Mouse (Mus musculus) heart, postnatal 0 days (tissue): Measurements from ENCODE around the gene Slc7a15. TPM values are rescaled to one million over a fixed set of nuclear protein-coding genes. Genes with fewer than 3 reads are reported as not detected.
A peak's percentile ranks its signal among the peaks of the same experiment; 100 is the strongest.

Experiments used
- ATAC-seq: fragments of 200-750 bp; cut with Nextera tagmentation; 2 replicates; pipeline ENCODE4 v1.8.0; 2017; ENCODE audit warnings: low read depth, moderate number of reproducible peaks, moderate library complexity; ENCODE audit not compliant: insufficient read depth
- DNase-seq: peaks from one replicate; pipeline ENCODE4 v3.0.0-alpha.2; 2016; ENCODE audit warnings: low spot score
- H3K27ac ChIP-seq: fragments of 300-500 bp; sonication (generic); 2 replicates; pipeline ENCODE4 v1.5.1; 2014; ENCODE audit warnings: low read depth, mild to moderate bottlenecking
- H3K27me3 ChIP-seq: fragments of 300-500 bp; sonication (generic); 2 replicates; pipeline ENCODE4 v1.6.1; 2014; ENCODE audit warnings: low read length, mixed read lengths; ENCODE audit not compliant: control insufficient read depth, insufficient read depth
- H3K36me3 ChIP-seq: fragments of 300-500 bp; sonication (generic); replicated peaks from 2 replicates; pipeline ENCODE4 v1.6.1; 2014; ENCODE audit warnings: low read length, mixed read lengths; ENCODE audit not compliant: control insufficient read depth, insufficient read depth
- H3K4me1 ChIP-seq: fragments of 300-500 bp; sonication (generic); 2 replicates; pipeline ENCODE4 v1.6.1; 2014; ENCODE audit warnings: antibody characterized with exemption; ENCODE audit not compliant: control insufficient read depth, insufficient read depth
- H3K4me2 ChIP-seq: fragments of 300-500 bp; sonication (generic); 2 replicates; pipeline ENCODE4 v1.6.1; 2014; ENCODE audit warnings: low read depth, mild to moderate bottlenecking, low read length, moderate library complexity
- H3K4me3 ChIP-seq: fragments of 300-500 bp; sonication (generic); 2 replicates; pipeline ENCODE4 v1.5.1; 2014; ENCODE audit warnings: low read depth, low read length
- H3K9ac ChIP-seq: fragments of 300-500 bp; sonication (generic); replicated peaks from 2 replicates; pipeline ENCODE4 v1.6.1; 2014; ENCODE audit warnings: low read depth, low read length, mixed read lengths
- H3K9me3 ChIP-seq: fragments of 300-500 bp; sonication (generic); replicated peaks from 2 replicates; pipeline ENCODE4 v1.6.1; 2016; ENCODE audit warnings: low read length; ENCODE audit not compliant: control insufficient read depth
- CTCF ChIP-seq: IDR thresholded peaks from 2 replicates; pipeline ENCODE4 v1.5.1; 2016; ENCODE audit warnings: antibody characterized with exemption, control low read depth, low read depth
- EP300 ChIP-seq: IDR thresholded peaks from 2 replicates; pipeline ENCODE4 v1.6.1; 2016; ENCODE audit warnings: antibody characterized with exemption, low read depth
- WGBS: fragments of 180-500 bp; shearing (Covaris S2); extraction: QIAGEN DNeasy Blood & Tissue Kit; methylation state at CpG from one replicate; pipeline ENCODE4 v1.1.7; 2014; 5-methylcytosine and 5-hydroxymethylcytosine counted together
- polyA plus RNA-seq: library from polyadenylated mRNA; unstranded; fragments of >200 nt; fragmentation: Nextera tagmentation; extraction: Ambion mirVana; gene quantifications from 2 replicates; pipeline ENCODE4 v1.2.1, GENCODE M21; 2015
- total RNA-seq: library from RNA; depleted of rRNA; stranded (reverse); fragments of >200 nt; gene quantifications from 2 replicates; pipeline ENCODE4 v1.2.3, GENCODE M21; 2014; ENCODE audit warnings: low replicate concordance

Slc7a15 gene
- total and polyA plus RNA-seq, 2 experiments from 2014 or later, result 0.05 TPM; not detected in 1

- Histone ChIP-seq H3K27ac (peak overlapping the region; percentile 77), H3K4me2 (no peak overlapping the region), H3K9ac (no peak overlapping the region), H3K27me3 (no peaks in the 10 kb centered on the region), H3K9me3 (no peaks in the 10 kb centered on the region), H3K4me3 (no peak overlapping the region), H3K36me3 (no peaks in the 10 kb centered on the region), H3K4me1 (peaks cover 14% of the 10 kb centered on the region)
- WGBS, result 39% methylated on average over 6 of the region's 6 CpGs
- DNase-seq (no peak), ATAC-seq (no peak)
- TF ChIP-seq CTCF (no peak), EP300 (no peak)
These were observed 88.4 kb downstream of the Slc7a15 start for GRCm38 (mm10) chr12:8510317-8510988.

- ATAC-seq (peak; percentile 94), DNase-seq (peak; percentile 95)
- Histone ChIP-seq H3K4me2 (no peak overlapping the region), H3K36me3 (no peaks in the 10 kb centered on the region), H3K9ac (no peak overlapping the region), H3K9me3 (no peaks in the 10 kb centered on the region), H3K27ac (peak overlapping the region; percentile 77), H3K4me3 (no peak overlapping the region), H3K27me3 (no peaks in the 10 kb centered on the region), H3K4me1 (peaks cover 14% of the 10 kb centered on the region)
- TF ChIP-seq CTCF (no peak), EP300 (no peak)
- 15% methylated on average over 5 of the region's 5 CpGs for WGBS
These were observed 89.2 kb downstream of the Slc7a15 start for GRCm38 (mm10) chr12:8509693-8510092.

DNA sequence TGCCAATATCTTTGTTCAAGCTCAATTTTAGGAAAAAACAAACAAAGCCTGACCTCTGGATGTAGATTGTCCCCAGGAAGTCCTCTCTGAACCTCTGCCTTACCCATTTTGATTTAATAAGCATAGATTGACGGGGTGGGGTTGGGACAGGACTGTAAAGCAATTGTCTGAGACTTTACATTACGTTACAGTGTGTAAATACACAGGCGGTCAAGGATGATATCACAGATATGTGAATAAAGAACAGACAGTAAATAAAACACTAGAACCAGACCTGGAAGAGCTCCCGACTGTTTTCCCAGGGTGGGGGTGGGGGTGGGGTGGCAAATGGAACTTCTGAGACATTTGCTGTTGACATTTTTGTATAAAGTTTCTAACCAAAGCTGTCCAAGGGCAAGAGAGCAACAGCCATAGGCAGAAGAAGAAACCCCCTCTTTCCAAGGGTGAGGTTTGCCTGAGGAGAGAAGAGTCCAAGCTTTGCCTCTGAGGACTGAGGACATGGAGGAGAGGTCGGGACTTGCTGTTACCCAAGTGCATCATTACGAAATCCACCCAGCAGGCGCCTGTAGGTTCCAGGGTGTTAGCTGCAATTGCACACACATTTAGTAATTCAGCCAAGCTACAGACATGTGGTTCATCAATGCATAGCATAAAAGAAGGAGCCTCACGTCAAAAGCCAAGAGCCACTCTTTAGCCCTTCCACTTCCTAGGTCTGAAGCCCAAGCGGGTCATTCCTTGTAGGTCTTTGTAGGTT lies 91.7 kb downstream of the Slc7a15 start:
- H3K9ac ChIP-seq, result no peak overlapping the region
- no peaks in the 10 kb centered on the region for H3K9me3 ChIP-seq
- no peak for DNase-seq
- H3K4me2 ChIP-seq, result no peak overlapping the region
- no peaks in the 10 kb centered on the region for H3K36me3 ChIP-seq
- ATAC-seq, result no peak
- no peaks in the 10 kb centered on the region for H3K27me3 ChIP-seq
- H3K4me1 ChIP-seq, result peaks cover 14% of the 10 kb centered on the region
- WGBS, result 70% methylated on average over 9 of the region's 9 CpGs
- no peak for TF ChIP-seq CTCF
- no peak for TF ChIP-seq EP300
- H3K27ac ChIP-seq, result no peak overlapping the region
- no peak overlapping the region for H3K4me3 ChIP-seq

DNA sequence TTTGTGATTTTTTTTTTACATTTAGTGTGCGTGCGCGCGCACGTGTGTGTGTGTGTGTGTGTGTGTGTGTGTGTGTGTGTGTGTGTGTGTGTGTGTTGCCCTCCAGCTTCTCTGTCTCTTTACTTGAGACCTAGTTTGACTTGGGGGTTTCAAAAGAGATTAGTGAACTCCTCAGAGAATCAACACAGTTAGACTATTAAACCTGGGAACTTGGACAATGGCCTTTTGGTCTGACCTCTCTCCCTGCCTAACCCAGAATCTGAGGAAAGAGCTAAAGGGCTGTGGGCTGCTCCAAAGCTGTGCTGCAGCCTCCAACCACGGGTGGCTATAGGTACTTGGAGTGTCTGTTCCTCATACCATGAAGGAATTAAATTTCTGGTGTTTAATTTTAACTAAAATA lies 94.7 kb downstream of the Slc7a15 start:
- Histone ChIP-seq H3K27ac (no peak overlapping the region), H3K9ac (no peak overlapping the region), H3K9me3 (no peaks in the 10 kb centered on the region), H3K4me2 (no peak overlapping the region), H3K4me3 (no peak overlapping the region), H3K4me1 (peaks cover 11% of the 10 kb centered on the region; the same call in 1 of the 2 replicates), H3K27me3 (no peaks in the 10 kb centered on the region), H3K36me3 (no peaks in the 10 kb centered on the region)
- DNase-seq (no peak), ATAC-seq (no peak)
- TF ChIP-seq EP300 (no peak), CTCF (no peak)
- WGBS, result 83% methylated on average over 6 of the region's 6 CpGs

GRCm38 (mm10) chr12:8502546-8502945 lies 96.3 kb downstream of the Slc7a15 start:
- ATAC-seq, result no peak
- Histone ChIP-seq H3K9ac (no peak overlapping the region), H3K4me2 (no peak overlapping the region), H3K27me3 (no peaks in the 10 kb centered on the region), H3K27ac (no peak overlapping the region), H3K9me3 (no peaks in the 10 kb centered on the region), H3K4me1 (peaks cover 11% of the 10 kb centered on the region; the same call in 1 of the 2 replicates), H3K4me3 (no peak overlapping the region), H3K36me3 (no peaks in the 10 kb centered on the region)
- TF ChIP-seq CTCF (peak; percentile 44), EP300 (no peak)
- 11% methylated on average over 6 of the region's 6 CpGs for WGBS
- peak; percentile 73 for DNase-seq
